Mouse (Mus musculus): ENCODE results near the gene Adamts2. TPM values are rescaled to one million over a fixed set of nuclear protein-coding genes. Genes with fewer than 3 reads are reported as not detected.
A peak's percentile ranks its signal among the peaks of the same experiment; 100 is the strongest.

Adamts2 gene
- polyA plus RNA-seq, 1 experiment from 2014 or later, result 8.2 TPM

- H3K27ac ChIP-seq (ENCODE audit: low read length), result no peak overlapping the region
- no peak overlapping the region for H3K9ac ChIP-seq (ENCODE audit: low read length)
- no peak overlapping the region for H3K4me2 ChIP-seq (ENCODE audit: low read depth, low read length)
- ATAC-seq (replicated peaks; ENCODE audit: extremely low read depth, insufficient read depth, low FRiP score), result no peak
- H3K9me3 ChIP-seq (replicated peaks; ENCODE audit: control insufficient read depth, low read length), result no peaks in the 10 kb centered on the region
- H3K36me3 ChIP-seq (ENCODE audit: control insufficient read depth, insufficient read depth), result no peaks in the 10 kb centered on the region
- H3K4me1 ChIP-seq (ENCODE audit: control insufficient read depth, insufficient read depth, low read length), result no peaks in the 10 kb centered on the region
- no peaks in the 10 kb centered on the region for H3K27me3 ChIP-seq (ENCODE audit: control insufficient read depth, insufficient read depth, low read length)
- WGBS, result 74% methylated on average over 11 of the region's 11 CpGs
- H3K4me3 ChIP-seq (ENCODE audit: low read length), result no peak overlapping the region
Observed at GRCm38 (mm10) chr11:50797674-50798073, 195.8 kb downstream of the Adamts2 start.

- Histone ChIP-seq H3K4me3 (ENCODE audit: low read length) (no peak overlapping the region), H3K9ac (ENCODE audit: low read length) (no peak overlapping the region), H3K4me1 (ENCODE audit: control insufficient read depth, insufficient read depth, low read length) (no peaks in the 10 kb centered on the region), H3K36me3 (ENCODE audit: control insufficient read depth, insufficient read depth) (no peaks in the 10 kb centered on the region), H3K27ac (ENCODE audit: low read length) (no peak overlapping the region), H3K9me3 (replicated peaks; ENCODE audit: control insufficient read depth, low read length) (no peaks in the 10 kb centered on the region), H3K4me2 (ENCODE audit: low read depth, low read length) (no peak overlapping the region), H3K27me3 (ENCODE audit: control insufficient read depth, insufficient read depth, low read length) (no peaks in the 10 kb centered on the region)
- ATAC-seq (replicated peaks; ENCODE audit: extremely low read depth, insufficient read depth, low FRiP score), result no peak
Observed at GRCm38 (mm10) chr11:50798836-50799235, 197.0 kb downstream of the Adamts2 start.

- H3K4me2 ChIP-seq (ENCODE audit: low read depth, low read length), result no peak overlapping the region
- no peak overlapping the region for H3K27ac ChIP-seq (ENCODE audit: low read length)
- 92% methylated on average over 4 of the region's 4 CpGs for WGBS
- H3K4me3 ChIP-seq (ENCODE audit: low read length), result no peak overlapping the region
- H3K9ac ChIP-seq (ENCODE audit: low read length), result no peak overlapping the region
- H3K36me3 ChIP-seq (ENCODE audit: control insufficient read depth, insufficient read depth), result peaks cover 71% of the 10 kb centered on the region
- no peaks in the 10 kb centered on the region for H3K27me3 ChIP-seq (ENCODE audit: control insufficient read depth, insufficient read depth, low read length)
- H3K4me1 ChIP-seq (ENCODE audit: control insufficient read depth, insufficient read depth, low read length), result no peaks in the 10 kb centered on the region
- no peak for ATAC-seq (replicated peaks; ENCODE audit: extremely low read depth, insufficient read depth, low FRiP score)
- H3K9me3 ChIP-seq (replicated peaks; ENCODE audit: control insufficient read depth, low read length), result peaks cover 33% of the 10 kb centered on the region
Observed at GRCm38 (mm10) chr11:50814233-50814632, 212.3 kb downstream of the Adamts2 start.

- no peak overlapping the region for H3K9ac ChIP-seq (ENCODE audit: low read length)
- no peaks in the 10 kb centered on the region for H3K27me3 ChIP-seq (ENCODE audit: control insufficient read depth, insufficient read depth, low read length)
- 46% methylated on average over 2 of the region's 2 CpGs for WGBS
- no peaks in the 10 kb centered on the region for H3K9me3 ChIP-seq (replicated peaks; ENCODE audit: control insufficient read depth, low read length)
- ATAC-seq (replicated peaks; ENCODE audit: extremely low read depth, insufficient read depth, low FRiP score), result no peak
- H3K36me3 ChIP-seq (ENCODE audit: control insufficient read depth, insufficient read depth), result peaks cover 23% of the 10 kb centered on the region
- H3K4me2 ChIP-seq (ENCODE audit: low read depth, low read length), result peak overlapping the region; percentile 80
- H3K4me1 ChIP-seq (ENCODE audit: control insufficient read depth, insufficient read depth, low read length), result no peaks in the 10 kb centered on the region; the same call in 1 of the 2 replicates
- H3K27ac ChIP-seq (ENCODE audit: low read length), result no peak overlapping the region
- no peak overlapping the region for H3K4me3 ChIP-seq (ENCODE audit: low read length)
Observed at GRCm38 (mm10) chr11:50826214-50826613, 224.3 kb downstream of the Adamts2 start.

- H3K9me3 ChIP-seq (replicated peaks; ENCODE audit: control insufficient read depth, low read length), result peaks cover 2% of the 10 kb centered on the region
- under 1% methylated on average over 43 of the region's 45 CpGs for WGBS
- H3K27me3 ChIP-seq (ENCODE audit: control insufficient read depth, insufficient read depth, low read length), result no peaks in the 10 kb centered on the region
- peak within 1 kb of the TSS; percentile 83 for H3K9ac ChIP-seq (ENCODE audit: low read length)
- peaks cover 18% of the 10 kb centered on the region for H3K36me3 ChIP-seq (ENCODE audit: control insufficient read depth, insufficient read depth)
- peak within 1 kb of the TSS; percentile 80 for H3K4me2 ChIP-seq (ENCODE audit: low read depth, low read length)
- peak; percentile 95 for ATAC-seq (replicated peaks; ENCODE audit: extremely low read depth, insufficient read depth, low FRiP score)
- peak within 1 kb of the TSS; percentile 48 for H3K27ac ChIP-seq (ENCODE audit: low read length)
- H3K4me1 ChIP-seq (ENCODE audit: control insufficient read depth, insufficient read depth, low read length), result no peaks in the 10 kb centered on the region; the same call in 1 of the 2 replicates
- peak within 1 kb of the TSS; percentile 89 for H3K4me3 ChIP-seq (ENCODE audit: low read length)
Observed at GRCm38 (mm10) chr11:50827010-50827953, 225.4 kb downstream of the Adamts2 start, which contains the start of gene Zfp354c. Zfp354c (minus strand) TSS chr11:50827724.

GRCm38 (mm10) chr11:50835727-50836126, 233.8 kb downstream of the Adamts2 start:
- no peak for ATAC-seq (replicated peaks; ENCODE audit: extremely low read depth, insufficient read depth, low FRiP score)
- Histone ChIP-seq H3K27ac (ENCODE audit: low read length) (no peak overlapping the region), H3K9me3 (replicated peaks; ENCODE audit: control insufficient read depth, low read length) (peaks cover 15% of the 10 kb centered on the region), H3K9ac (ENCODE audit: low read length) (no peak overlapping the region), H3K4me1 (ENCODE audit: control insufficient read depth, insufficient read depth, low read length) (peaks cover 3% of the 10 kb centered on the region), H3K36me3 (ENCODE audit: control insufficient read depth, insufficient read depth) (peaks cover 15% of the 10 kb centered on the region), H3K4me2 (ENCODE audit: low read depth, low read length) (no peak overlapping the region), H3K4me3 (ENCODE audit: low read length) (no peak overlapping the region), H3K27me3 (ENCODE audit: control insufficient read depth, insufficient read depth, low read length) (no peaks in the 10 kb centered on the region)
- 73% methylated on average over 4 of the region's 4 CpGs for WGBS

GRCm38 (mm10) chr11:50841023-50841735, 239.3 kb downstream of the Adamts2 start, which contains the start of gene Zfp879:
Zfp879 (minus strand) TSS chr11:50841552.
- peak within 1 kb of the TSS; percentile 82 for H3K9ac ChIP-seq (ENCODE audit: low read length)
- no peaks in the 10 kb centered on the region for H3K9me3 ChIP-seq (replicated peaks; ENCODE audit: control insufficient read depth, low read length)
- no peaks in the 10 kb centered on the region for H3K27me3 ChIP-seq (ENCODE audit: control insufficient read depth, insufficient read depth, low read length)
- WGBS, result 13% methylated on average over 22 of the region's 22 CpGs
- H3K36me3 ChIP-seq (ENCODE audit: control insufficient read depth, insufficient read depth), result no peaks in the 10 kb centered on the region
- ATAC-seq (replicated peaks; ENCODE audit: extremely low read depth, insufficient read depth, low FRiP score), result peak; percentile 98
- peak within 1 kb of the TSS; percentile 94 for H3K27ac ChIP-seq (ENCODE audit: low read length)
- peak within 1 kb of the TSS; percentile 85 for H3K4me2 ChIP-seq (ENCODE audit: low read depth, low read length)
- H3K4me1 ChIP-seq (ENCODE audit: control insufficient read depth, insufficient read depth, low read length), result peaks cover 6% of the 10 kb centered on the region
- peak within 1 kb of the TSS; percentile 57 for H3K4me3 ChIP-seq (ENCODE audit: low read length)

- Histone ChIP-seq H3K36me3 (ENCODE audit: control insufficient read depth, insufficient read depth) (no peaks in the 10 kb centered on the region), H3K9ac (ENCODE audit: low read length) (no peak overlapping the region), H3K4me1 (ENCODE audit: control insufficient read depth, insufficient read depth, low read length) (peaks cover 13% of the 10 kb centered on the region), H3K4me3 (ENCODE audit: low read length) (no peak overlapping the region), H3K27ac (ENCODE audit: low read length) (no peak overlapping the region), H3K4me2 (ENCODE audit: low read depth, low read length) (no peak overlapping the region), H3K9me3 (replicated peaks; ENCODE audit: control insufficient read depth, low read length) (peaks cover 4% of the 10 kb centered on the region; the same call in 1 of the 2 replicates), H3K27me3 (ENCODE audit: control insufficient read depth, insufficient read depth, low read length) (peaks cover 31% of the 10 kb centered on the region)
- ATAC-seq (replicated peaks; ENCODE audit: extremely low read depth, insufficient read depth, low FRiP score), result no peak
- WGBS, result 75% methylated on average over 3 of the region's 3 CpGs
Observed at GRCm38 (mm10) chr11:50845951-50846350, 244.1 kb downstream of the Adamts2 start.

GRCm38 (mm10) chr11:50847047-50847446, 245.2 kb downstream of the Adamts2 start:
- H3K9ac ChIP-seq (ENCODE audit: low read length), result no peak overlapping the region
- H3K4me3 ChIP-seq (ENCODE audit: low read length), result no peak overlapping the region
- H3K4me2 ChIP-seq (ENCODE audit: low read depth, low read length), result no peak overlapping the region
- H3K27me3 ChIP-seq (ENCODE audit: control insufficient read depth, insufficient read depth, low read length), result peaks cover 39% of the 10 kb centered on the region
- H3K4me1 ChIP-seq (ENCODE audit: control insufficient read depth, insufficient read depth, low read length), result peaks cover 12% of the 10 kb centered on the region
- WGBS, result 70% methylated on average over 5 of the region's 5 CpGs
- no peak overlapping the region for H3K27ac ChIP-seq (ENCODE audit: low read length)
- H3K36me3 ChIP-seq (ENCODE audit: control insufficient read depth, insufficient read depth), result no peaks in the 10 kb centered on the region
- peaks cover 4% of the 10 kb centered on the region; the same call in 1 of the 2 replicates for H3K9me3 ChIP-seq (replicated peaks; ENCODE audit: control insufficient read depth, low read length)
- ATAC-seq (replicated peaks; ENCODE audit: extremely low read depth, insufficient read depth, low FRiP score), result no peak

Data from heart, embryonic 16.5 days (tissue).